13 mouse cellular contexts compared by ENCODE assay signal in the genomic region with DNA sequence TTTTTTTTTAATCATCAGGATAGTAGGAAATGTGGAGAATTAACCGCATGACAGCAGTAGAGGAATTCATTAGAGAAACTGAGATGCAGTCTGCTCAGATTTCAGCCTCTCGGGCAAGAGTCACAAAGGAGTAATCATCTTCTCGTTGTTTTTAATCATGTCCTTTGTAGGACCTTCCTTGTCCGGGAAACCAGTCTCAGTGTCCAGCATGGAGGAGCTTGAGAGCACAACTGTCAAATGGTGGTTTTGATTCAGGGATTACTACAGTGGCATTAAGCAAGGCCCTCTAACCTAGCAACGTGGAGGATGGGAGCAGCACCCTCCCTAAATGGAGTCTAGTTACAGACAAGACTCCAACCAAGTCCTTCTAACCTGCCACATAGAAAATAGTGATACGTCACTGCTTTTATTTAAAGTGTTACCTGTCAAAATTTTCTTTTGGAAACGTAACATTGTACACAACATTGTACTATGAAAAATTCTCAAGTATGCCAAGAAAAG.
"Had no signal": no experiment of that assay in that cellular context is flagged by ENCODE, and none has a peak within 500 bp of the region (broad histone marks: within the 10 kb centered on the region; RNA-seq: fewer than 3 reads in every experiment).

No protein-coding gene starts in this region.

- H3K9ac ChIP-seq: limb, embryonic 12.5 days; liver, embryonic 14.5 days; midbrain, embryonic 13.5 days; neural tube, embryonic 15.5 days; stomach, embryonic 15.5 days had no signal

- H3K27me3 ChIP-seq: limb, embryonic 12.5 days; midbrain, embryonic 13.5 days; neural tube, embryonic 15.5 days; stomach, embryonic 15.5 days had no signal

- DNase-seq: kidney, postnatal 25 days; lung, adult 18-20 months; right cerebral cortex, postnatal 4 days; spleen, adult 18-20 months; thymus, postnatal 36 days had no signal

- H3K36me3 ChIP-seq: limb, embryonic 12.5 days; midbrain, embryonic 13.5 days; neural tube, embryonic 15.5 days; stomach, embryonic 15.5 days had no signal

- H3K27ac ChIP-seq: left cerebral cortex, adult 2 months; liver, embryonic 14.5 days; midbrain, embryonic 13.5 days had no signal

- H3K9me3 ChIP-seq: stomach, embryonic 15.5 days had no signal

- ATAC-seq: intestine, postnatal 0 days; midbrain, embryonic 13.5 days had no signal

- H3K4me2 ChIP-seq: limb, embryonic 12.5 days; midbrain, embryonic 13.5 days; neural tube, embryonic 15.5 days; stomach, embryonic 15.5 days had no signal

- H3K4me3 ChIP-seq: left cerebral cortex, adult 2 months; limb, embryonic 12.5 days; midbrain, embryonic 13.5 days; myocyte; neural tube, embryonic 15.5 days; stomach, embryonic 15.5 days had no signal
